Mouse (Mus musculus): ENCODE measurements around the gene Exoc2.

GRCm38 (mm10) chr13:30968311-30968710 is 5.6 kb downstream of the Exoc2 start:
- TF ChIP-seq CTCF (conservative IDR thresholded peaks at IDR 0.05; ENCODE audit: low read length) (no peak), POU5F1 (IDR thresholded peaks at IDR 0.05; ENCODE audit: borderline replicate concordance, low read length) (no peak), NANOG (IDR thresholded peaks at IDR 0.05; ENCODE audit: borderline replicate concordance, low read length) (no peak)

Data from E14TG2a.4 (cell line).